Mouse (Mus musculus) lung, postnatal 4 days (tissue): ENCODE measurements at regions not wholly inside any gene's neighbourhood (a gene's known extent, or its start where the extent isn't known, plus 50 kb on each side); places are given as distances from the start of the nearest gene placed in this dataset.

Source experiments
- DNase-seq, 2 experiments: peaks; one replicate each; pipeline ENCODE4 v3.0.0; 2021

- DNase-seq = no peak
These were observed 405.4 kb downstream of the Sox9 start for GRCm38 (mm10) chr11:113187407-113187806.

- DNase-seq = no peak
These were observed 406.4 kb downstream of the Sox9 start for GRCm38 (mm10) chr11:113188263-113188920.

GRCm38 (mm10) chr11:113190006-113190405, 408.0 kb downstream of the Sox9 start:
- no peak for DNase-seq

- no peak for DNase-seq
These were observed 408.5 kb downstream of the Sox9 start for GRCm38 (mm10) chr11:113190520-113190919.

- no peak for DNase-seq
These were observed 409.0 kb downstream of the Sox9 start for GRCm38 (mm10) chr11:113191006-113191405.

GRCm38 (mm10) chr11:113192086-113192856, 410.2 kb downstream of the Sox9 start:
- peak in 1 of 2 experiments; percentile 29 for DNase-seq

- DNase-seq = peak in 1 of 2 experiments; percentile 11
These were observed 412.3 kb downstream of the Sox9 start for GRCm38 (mm10) chr11:113194144-113194827.
